Mouse (Mus musculus) urinary bladder, postnatal 10 days (tissue): ENCODE results near the gene Poll.
"Not testable (repeated sequence)": the region's sequence is repeated elsewhere in the genome, so short reads cannot be mapped to it uniquely, and the experiment has no call there.

ENCODE experiments used
- DNase-seq: peaks from one replicate; pipeline ENCODE4 v3.0.0; 2022; ENCODE audit warnings: low spot score

The Poll gene

DNA sequence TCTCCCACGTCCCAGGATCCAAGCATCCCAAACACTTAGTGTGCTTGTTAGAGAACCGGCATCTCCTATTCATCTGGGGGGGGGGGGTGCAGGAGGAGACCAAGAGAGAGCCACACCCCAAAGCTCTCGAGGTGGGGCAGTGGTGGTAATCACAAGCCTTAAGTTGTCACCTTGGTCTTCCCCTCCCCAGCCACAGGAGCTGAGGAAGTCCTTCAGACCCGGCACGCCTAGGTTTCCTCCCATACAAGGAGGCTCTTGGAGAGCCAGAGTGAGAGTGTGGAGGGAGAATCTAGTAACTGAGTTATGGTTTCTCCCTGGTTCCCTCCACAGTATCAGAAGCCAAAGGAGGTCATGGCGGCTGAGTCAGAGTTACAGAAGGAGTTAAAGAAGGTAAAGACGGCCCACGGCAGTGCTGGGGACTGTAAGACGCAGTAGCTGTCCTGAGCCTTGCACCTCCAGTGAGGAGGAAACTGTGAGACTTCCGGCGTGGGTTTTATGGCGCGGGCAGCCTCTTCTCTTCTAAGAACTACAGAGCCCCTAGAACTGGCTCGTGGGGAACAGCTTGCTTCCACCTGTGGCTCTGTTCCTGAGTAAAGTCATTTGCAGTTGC is 16.9 kb upstream of the Poll start:
- no peak for DNase-seq

DNA sequence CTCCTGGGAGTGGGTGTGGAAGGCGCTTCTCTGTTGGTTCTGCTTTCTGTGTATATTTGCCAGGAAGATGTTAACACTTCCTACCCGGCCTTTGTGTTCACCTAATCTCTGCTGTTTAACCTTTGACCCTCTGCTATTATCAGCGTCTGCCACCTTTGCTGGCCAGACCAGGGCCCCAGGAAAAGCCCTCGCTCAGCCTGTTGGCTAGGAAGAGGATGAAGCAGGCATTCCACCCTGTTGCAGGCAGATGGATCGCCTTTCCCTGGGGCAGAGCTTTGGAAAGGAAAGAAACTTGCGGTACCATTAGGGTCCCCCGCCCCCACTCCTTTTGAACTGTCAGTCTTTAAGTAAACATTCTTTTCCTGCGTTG is 15.3 kb upstream of the Poll start:
- DNase-seq = no peak

DNA sequence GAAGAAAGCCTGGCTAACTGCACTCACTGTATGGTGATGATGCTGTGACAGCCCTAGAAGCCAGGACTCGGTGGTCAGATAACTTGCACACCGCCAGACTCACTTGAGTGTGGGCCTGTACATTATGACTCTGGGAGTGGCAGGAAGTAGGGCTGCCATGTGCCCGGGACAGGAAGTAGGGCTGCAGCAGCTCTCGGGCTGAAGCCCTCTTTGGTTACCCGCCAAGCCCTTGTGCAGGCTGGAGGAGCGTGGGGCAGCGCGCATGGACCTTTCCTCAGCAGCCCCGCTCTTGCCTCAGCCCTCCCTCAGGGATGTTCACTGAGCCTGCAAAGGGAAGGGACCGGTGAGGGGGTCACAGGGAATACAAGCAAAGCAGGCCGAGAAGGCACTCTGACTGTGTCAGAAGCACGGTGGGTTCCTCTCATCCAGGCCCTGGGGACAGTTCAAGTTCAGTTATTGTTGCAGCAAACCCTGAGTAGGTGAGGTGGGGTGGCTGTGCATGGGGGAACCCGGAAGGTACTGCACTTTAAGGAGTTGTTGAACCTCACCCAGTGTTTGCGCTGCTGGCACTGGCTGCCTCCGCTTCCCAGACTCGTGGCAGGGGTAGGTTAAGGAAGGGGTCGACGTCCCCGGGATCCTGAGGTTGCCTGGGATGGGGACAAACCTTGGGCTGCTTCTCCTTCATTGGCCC is 14.8 kb upstream of the Poll start:
- no peak for DNase-seq

DNA sequence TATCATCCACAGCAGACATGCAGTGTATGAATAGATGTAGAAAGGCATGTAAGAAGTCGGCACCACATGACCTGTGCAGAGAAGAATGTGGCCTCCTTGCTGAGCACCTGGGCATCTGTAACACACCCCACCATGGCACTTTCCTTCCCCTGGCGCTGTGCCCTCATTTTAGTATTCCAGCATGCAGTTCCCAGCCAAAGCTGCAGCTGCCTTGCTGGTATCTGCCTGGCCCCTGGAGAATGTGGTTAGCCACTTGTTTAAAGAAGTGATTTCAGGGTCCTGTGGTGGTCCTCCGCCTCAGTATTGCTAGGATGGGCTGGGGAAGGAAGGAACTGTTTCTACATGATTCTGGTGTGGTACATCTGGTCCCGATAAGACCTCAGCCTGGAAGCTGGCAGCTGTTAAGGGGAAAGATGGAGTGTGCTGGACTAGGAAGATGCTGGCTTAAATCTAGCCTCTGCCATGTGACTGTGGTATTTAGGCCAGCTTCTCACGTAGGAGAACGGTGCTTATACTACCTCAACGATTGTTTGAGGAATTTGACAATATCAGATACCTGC is 14.1 kb upstream of the Poll start:
- DNase-seq = no peak

DNA sequence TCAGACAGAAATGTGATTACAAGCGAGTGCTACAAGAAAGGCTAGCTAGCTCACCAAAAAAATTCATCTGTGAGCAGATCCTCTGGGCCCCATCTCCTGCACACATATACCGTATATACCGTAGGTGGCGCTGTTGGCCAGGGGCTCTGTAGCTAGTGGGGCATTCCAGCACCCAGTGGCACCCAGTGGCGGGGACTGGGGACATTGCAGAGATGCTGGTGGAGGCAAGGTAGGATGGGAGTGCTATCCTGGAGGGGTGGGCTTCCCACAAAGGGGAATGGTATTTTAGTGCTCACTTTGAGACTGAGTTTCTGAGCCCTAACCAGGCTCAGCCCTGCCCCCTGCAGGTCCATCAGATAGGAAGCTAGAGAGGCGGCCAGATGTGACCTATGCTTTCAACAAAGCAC is 13.5 kb upstream of the Poll start:
- no peak for DNase-seq

DNA sequence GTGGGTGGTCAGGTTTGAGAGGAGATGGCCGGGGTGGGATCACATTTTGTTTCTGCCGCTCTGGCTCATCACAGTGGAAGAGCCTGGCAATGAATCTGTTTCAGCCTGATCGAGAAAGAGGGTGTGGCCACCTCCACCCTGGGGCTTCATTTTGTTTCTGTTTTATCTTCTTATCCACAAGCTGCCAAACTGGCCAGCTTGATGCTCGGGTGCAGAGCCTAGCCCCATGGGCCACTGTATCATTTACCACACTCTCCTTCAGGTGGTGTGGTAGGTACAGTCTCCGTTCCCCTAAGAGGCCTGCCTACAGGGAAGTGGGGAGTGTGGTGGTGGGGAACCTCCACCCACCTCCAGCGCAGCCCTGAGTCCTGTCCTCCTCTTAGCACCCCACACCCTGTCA is 12.7 kb upstream of the Poll start:
- DNase-seq = no peak

DNA sequence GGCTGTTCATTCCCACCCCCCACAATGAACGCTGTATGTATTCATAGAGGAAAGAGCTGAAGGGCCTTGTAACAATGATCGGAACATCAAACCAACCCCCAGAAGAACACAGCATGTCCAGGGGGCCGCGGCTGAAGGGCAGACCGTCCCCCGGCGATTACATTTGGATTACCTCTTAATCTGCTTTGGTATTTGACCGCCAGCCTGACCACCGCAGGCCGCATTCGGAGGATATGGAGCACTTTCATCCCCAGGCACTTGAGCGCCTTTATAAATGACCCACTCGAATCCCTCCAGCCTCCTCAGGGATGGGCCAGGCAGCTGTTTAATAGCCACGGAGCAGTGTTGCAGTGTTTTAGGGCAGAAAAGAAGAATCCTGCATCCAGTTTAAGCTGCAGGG is 7.0 kb upstream of the Poll start:
- DNase-seq = no peak

DNA sequence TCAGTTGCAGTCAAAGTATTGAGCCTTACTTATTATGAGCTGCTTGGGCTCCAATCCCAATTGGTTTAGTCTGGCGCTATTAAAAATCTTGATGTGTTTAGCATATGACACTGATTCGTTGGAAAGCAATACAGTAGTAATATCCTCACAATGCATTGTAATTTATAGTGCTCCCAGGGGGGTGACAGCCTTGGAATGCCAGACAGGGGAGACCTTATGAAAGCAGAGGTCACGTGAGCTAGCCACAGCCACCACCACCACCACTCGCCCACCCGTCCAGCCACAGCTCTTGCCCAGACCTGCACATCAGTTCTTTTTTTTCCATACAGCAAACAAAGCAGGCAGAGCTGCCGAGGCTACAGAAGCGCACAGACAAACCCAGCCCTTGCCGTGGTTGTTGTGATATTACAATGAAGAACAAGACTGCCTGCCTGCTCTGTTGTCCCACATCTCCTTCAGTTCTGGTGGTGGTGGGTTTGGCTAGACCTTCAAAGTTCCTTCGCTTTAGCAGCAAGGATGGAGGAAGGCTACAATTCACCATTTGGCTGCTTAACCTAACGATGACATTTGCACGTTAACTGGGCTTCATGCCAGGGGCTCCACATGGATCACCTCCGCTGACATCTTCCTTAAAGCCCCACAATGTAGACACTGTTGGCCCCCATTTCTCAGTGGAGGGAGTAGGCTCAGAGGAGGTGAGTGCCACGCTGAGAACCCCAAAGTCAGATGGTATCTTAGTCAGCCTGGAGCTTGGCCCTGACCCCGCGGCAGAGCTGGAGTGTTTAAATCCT is 5.8 kb upstream of the Poll start:
- DNase-seq = no peak

DNA sequence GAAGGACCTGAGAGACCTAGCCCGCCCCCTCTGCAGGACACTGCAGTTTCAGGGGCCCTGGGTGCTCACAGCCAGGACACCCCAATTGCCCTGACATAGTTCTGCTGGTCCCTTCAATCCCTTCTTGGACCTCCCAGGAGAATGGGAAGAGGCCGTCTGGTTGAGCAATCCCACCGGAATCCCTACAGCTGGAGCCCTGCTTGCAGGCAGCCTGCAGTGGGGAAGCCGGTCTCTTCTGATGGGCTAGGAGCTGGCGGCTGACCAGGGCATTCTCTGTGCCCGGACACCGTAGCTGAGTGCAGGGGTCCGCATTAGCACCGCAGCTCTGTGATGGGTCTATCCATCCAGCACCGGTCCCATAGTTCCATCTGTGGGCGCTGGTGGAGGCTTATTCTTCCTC is 6.2 kb downstream of the Poll start:
- no peak for DNase-seq

DNA sequence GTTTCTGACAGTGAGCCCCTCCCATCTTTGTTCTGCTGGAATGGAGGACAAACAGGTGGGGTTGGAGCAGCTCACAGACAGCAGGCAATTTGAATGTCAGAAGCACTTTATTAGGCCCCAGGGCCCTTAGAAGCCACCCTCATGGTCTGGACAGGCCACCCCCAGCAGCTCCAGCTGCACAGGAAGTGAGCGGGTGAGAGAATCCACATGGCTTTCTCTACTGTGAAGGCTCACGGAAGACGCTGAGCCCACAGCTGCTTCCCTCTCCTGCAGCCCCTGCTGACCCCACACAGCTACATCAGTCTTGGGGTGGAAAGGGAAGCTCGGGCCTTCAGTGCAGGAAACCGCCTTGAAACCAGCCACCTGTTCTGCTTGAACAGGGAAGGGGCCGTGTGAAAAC is 8.1 kb downstream of the Poll start:
- no peak for DNase-seq

DNA sequence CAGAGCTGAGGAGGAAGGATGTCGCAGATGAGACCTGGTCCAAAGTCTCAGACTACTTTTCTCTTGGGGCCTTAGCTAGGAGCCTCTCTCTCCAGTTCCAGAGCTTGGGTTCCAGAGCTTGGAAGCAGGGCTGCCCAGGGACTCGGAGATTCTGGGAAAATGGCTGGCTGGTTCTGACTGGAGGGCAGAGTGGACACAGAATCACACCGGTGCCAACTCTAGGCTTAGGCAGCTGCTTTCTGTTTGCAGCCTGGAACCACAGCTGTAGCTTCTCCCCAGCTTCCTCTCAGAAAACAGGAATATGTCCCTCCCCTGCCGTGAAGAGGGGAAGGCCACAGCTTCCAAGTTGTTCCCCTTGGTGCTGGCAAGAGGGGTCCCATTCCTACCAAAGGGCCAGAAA is 10.4 kb downstream of the Poll start:
- DNase-seq = no peak

DNA sequence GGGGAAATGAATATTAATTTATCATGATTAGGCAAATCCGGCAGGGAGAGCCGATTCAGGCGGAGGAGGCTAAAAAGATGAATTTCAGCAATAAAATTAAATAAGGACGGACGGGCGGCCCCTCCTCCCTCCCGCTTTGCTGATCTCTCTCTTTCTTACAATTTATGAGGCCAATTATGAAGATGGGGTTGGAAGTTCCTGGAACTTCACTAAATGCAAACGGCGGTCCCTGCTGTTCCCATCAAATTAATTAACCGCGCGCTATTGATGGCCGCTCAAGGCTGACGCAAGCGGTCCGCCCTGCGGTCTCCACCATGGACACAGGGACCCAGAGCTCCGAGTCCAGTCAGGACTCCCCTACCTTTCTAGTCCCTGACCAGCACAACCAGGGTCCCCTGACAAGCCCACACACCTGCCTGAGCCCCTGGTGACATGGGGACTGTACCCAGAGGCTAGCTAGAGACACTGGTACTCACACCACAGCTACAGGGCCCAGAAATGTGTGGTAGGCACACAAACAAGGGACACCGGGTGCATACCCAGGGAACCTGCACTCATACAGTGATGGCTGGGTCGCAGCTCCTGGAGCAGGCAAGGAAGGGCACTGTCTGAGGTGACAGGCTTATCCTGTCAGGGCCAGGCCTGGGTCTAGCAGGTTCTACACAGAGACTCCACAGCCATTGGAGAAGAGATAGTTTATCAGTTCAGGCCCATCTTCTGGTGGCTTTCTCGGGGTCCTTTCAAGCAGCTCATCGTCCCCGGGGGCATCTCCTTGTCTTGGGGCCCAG is 11.0 kb downstream of the Poll start:
- no peak for DNase-seq

DNA sequence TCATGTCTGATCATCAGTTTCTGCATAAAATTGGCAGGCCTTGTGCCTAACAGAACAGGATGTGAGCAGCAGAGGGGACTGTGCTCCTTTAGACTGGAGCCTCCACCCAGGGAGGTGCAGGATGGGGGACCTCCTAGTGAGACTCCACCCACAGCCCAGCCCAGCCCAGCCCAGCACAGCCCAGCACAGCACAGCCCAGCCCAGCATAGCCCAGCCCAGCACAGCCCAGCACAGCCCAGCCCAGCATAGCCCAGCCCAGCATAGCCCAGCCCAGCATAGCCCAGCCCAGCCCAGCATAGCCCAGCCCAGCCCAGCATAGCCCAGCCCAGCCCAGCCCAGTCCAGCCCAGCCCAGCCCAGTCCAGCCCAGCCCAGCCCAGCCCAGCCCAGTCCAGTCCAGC is 12.1 kb downstream of the Poll start:
- DNase-seq = not testable (repeated sequence)

DNA sequence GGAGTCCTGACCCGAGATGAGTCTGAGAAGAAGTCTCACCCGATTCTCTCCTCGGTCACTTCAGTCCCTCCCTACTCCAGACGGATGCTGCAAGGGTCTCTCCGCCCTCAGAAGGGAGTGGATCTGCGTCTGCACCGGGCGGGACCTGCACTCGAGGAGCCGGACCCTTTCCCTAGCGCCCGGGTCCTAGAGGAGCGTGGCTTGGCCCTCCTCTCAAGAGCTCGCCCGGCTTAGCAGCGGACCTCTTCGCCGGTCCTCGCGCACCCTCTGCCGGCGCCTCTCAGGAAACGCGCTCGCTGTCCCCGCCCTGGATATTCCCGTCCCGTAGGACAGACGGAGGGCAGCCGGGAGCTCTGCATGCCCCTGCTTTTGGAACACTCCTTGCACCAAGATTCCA is 15.4 kb downstream of the Poll start:
- no peak for DNase-seq

DNA sequence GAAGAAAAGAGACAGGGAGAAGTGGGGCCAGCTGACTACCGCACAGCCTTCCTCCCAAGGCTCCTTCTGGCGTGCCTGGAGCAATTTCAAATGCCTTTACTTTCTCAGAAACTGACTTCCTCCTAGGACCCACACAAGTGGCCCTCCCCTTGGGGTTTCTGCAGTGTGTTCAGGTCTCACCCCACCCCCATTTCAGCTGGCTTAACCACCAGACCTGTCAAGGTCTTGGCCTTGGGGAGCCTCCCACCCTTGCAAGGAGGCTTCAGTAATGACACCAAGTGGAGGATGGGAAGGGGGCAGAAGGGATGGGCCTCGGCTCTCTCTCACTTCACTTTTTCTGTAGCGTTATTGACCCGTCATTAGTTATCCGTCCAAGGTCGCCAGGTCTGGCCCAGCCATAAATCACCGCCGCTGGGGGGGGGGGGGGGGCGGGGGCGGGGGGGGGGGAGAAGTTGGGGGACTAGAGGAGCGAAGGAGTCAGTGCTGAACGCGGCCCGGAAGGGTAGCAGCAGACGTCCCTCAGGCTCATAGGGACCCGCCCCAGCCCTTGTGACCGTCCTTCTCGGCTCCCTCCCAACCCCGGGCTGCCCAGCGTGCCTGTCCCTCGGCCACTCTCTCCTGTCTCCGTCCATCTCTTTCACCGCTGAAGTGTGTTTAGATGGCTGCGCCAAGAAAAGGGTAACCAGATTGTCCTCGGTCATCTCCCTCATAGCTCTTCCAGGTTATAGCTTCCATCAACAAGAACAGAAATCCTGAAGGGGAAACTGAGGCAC is 16.0 kb downstream of the Poll start:
- DNase-seq = no peak

DNA sequence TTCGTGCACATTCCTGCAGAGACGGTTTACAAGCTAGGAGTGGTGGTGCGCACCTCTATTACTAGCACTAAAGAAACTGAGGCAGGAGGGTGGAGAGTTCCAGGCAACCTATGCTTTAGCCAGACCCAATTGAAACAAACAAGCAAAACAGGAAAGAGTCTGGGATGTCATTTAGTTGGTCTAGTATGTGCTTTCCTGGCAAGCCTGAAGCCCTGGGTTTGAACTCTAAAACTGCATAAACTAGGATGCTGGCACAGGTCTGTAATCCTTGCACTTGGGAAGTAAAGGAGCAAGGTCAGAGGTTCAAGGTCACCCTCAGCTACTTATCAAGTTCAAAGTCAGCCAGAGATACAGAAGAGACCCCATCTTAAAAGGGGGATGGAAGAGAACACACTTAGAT is 18.3 kb downstream of the Poll start:
- DNase-seq = no peak

DNA sequence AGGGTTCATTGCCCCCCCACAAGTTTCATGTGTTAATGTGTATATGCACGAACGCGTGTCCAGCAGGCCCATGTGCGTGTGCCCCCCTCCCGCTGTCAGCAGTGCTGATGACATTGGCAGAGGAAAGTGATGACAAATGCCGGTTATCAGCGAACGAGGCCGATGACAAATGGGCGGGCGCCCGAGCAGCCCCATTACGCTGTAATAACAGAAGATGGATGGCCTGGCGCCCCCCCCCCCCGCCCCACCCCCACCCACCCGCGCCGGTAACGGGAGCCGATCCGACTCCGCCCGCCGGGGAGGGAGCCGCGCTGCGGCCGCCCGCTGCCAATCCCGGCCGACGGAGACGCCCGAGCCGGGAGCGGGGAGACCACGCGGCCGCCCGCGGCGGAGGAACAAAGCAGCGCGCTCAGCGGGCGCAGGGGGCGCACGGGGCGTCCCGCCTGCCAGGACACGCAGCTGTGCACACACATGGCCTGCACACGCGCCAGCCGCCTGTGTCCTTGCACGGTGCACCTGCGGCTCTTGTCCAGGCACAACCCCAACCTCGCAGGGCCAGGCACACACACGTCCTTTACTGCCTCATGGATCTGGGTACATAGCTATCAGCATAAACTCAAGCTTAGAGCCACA is 18.8 kb downstream of the Poll start:
- DNase-seq = no peak

DNA sequence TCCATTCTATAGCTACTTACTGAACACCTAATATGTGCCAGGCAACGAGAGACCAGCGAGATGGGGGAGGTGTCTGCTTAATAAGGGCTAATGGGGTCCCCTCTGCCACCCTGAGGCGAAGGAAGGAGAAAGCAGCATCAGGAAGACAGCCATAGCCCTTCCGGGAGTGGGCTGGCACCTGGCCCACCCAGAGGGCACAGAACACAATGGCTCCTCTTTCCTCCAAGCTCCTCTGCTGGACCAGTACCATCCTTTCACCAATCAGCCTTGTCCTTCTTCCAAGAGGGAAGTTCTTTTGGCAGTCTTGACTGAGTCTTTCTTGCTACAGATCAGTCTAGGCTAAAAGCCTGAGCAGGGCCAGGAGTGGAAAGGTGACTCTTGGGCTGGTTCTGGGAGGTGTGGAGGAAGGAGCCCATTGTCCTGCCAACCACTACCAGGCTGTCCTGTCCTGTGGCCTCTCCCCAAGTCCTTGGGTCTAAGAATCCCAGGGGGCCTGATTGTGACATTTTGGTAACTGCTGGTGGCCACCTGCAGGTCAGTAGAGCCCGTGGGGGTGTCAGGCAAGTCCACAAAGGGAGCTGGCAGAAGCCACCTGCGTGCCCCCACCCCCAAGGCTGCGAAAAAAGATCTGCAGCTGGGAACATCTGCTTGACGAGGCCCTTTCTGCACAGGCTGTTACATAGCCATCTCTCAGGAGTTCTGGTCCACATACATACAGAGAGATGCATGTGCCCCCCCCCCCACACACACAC is 19.5 kb downstream of the Poll start:
- DNase-seq = no peak

DNA sequence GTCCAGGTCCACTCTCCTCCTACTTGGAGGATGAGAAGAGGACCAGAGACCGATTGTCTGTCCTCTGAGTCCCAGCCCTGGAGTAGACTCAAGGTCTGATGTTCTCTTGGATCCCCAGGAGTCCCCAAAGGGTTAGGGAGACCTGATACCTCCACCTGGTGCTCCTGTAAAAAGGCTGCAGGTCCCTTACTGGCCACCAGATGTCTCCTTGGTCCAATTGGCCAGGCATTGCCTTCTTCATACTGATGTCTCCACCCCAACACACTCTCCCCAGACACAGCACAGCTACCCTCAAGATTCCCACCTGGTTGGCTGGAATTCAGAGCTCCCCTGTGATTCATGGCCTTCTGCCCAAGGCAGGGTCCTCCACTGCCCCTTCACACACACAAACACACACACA is 22.8 kb downstream of the Poll start:
- DNase-seq = no peak

DNA sequence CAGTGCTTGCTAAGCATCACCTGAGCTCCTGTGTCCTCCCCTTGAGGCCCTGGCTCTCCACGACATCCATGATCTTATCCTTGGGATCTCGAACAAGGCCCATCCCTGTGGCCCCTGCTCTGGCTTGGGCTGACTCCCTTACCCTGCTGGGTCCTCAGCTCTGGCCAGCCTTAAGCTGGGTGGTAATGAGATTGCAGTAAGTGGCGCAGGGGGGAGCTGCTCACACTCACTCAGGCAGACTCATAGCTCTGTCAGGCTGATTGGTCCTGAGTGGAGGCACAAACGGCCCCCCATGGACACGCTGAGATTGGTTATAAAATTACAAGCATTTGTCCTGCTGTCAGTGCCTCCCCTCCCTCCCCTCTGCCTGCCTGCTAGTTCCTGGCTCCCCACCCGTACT is 24.4 kb downstream of the Poll start:
- no peak for DNase-seq
